Mouse (Mus musculus) erythroblast, embryonic 14.5 days (primary cell): ENCODE results near the gene Vmn1r139.
"Not testable (repeated sequence)": the region's sequence is repeated elsewhere in the genome, so short reads cannot be mapped to it uniquely, and the experiment has no call there.

Experiments
- GATA1 ChIP-seq: IDR thresholded peaks from 2 replicates; pipeline ENCODE4 v1.6.1; 2012; ENCODE audit warnings: low read length, inconsistent platforms, mixed read lengths
- TAL1 ChIP-seq: IDR thresholded peaks from 3 replicates; pipeline ENCODE4 v1.6.1; 2012; ENCODE audit warnings: low read length, inconsistent platforms, mixed read lengths

GRCm38 (mm10) chr7:22068757-22069156, at the start of gene Vmn1r139:
- not testable (repeated sequence) for TF ChIP-seq TAL1, GATA1
